Mouse (Mus musculus): ENCODE results near the gene Nif3l1.

- TF ChIP-seq CTCF (conservative IDR thresholded peaks at IDR 0.05; ENCODE audit: insufficient read depth, insufficient read length, low read depth, low read length) (no peak), POLR2A (IDR thresholded peaks at IDR 0.05; ENCODE audit: low read depth, low read length) (no peak)
Measured at GRCm38 (mm10) chr1:58422879-58423278, 22.1 kb upstream of the Nif3l1 start.
